Comparison of ENCODE assay signal across 8 mouse cellular contexts in the genomic region with DNA sequence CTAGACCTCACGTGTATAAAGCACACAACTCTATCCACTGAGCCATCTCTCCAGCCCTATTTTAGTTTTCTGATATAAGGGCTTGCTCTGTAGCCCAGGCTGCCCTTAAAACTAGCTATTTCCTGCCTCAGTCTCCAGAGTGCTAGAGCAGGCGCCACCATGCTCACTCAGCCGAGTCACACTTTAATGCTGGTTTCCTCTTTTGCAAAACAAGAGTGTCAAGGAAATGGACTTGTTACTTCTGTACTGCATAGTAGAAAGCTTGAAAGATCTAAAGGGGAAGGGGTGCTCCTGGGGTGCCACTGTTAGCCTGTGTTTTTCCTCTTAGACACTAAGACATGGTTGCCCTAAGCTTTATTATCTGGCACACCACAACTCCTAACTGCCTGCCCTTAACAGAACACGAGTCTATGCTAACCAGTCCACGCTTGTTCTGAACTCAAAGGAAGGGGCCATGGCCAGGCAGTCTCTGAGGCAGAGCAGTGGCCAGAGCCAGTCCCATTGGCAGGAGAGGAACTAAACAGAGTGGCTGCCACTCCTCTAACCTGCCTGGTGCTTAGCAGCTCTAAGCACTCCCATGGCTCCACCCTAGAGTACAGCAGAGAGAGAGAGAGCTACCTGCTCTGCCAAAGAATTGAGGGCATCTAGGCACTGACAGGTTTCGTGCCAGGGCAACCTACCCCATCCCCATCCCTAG. TPM values are rescaled to one million over a fixed set of nuclear protein-coding genes. Genes with fewer than 3 reads are reported as not detected.
DNase-seq lines count a peak whose midpoint lies in the region; ATAC-seq and TF ChIP-seq lines count a peak whose summit lies in the region.

No protein-coding gene starts in this region.

- no peak for ATAC-seq in kidney, embryonic 16.5 days (ENCODE audit: low FRiP score, low TSS enrichment)
- peak; percentile 18; the same call in 1 of the 2 replicates for ATAC-seq in liver, embryonic 12.5 days
- ATAC-seq in forebrain, embryonic 12.5 days (ENCODE audit: low FRiP score): no peak

- no peak overlapping the region; the same call in 1 of the 2 replicates for H3K9ac ChIP-seq in kidney, embryonic 16.5 days (replicated peaks; ENCODE audit: low read length)
- H3K9ac ChIP-seq in liver, embryonic 12.5 days: no peak overlapping the region
- H3K9ac ChIP-seq in forebrain, embryonic 12.5 days: no peak overlapping the region

- no peak for TF ChIP-seq CTCF in bone marrow, adult 2 months (IDR thresholded peaks at IDR 0.05; ENCODE audit: control insufficient read depth, insufficient read depth, low read length)

- no peaks in the 10 kb centered on the region for H3K9me3 ChIP-seq in kidney, embryonic 16.5 days (ENCODE audit: low read length)
- no peaks in the 10 kb centered on the region for H3K9me3 ChIP-seq in liver, embryonic 12.5 days (replicated peaks)
- H3K9me3 ChIP-seq in forebrain, embryonic 12.5 days: no peaks in the 10 kb centered on the region

- 75% methylated on average over 6 of the region's 6 CpGs for WGBS in kidney, embryonic 16.5 days
- 10% methylated on average over 6 of the region's 6 CpGs for WGBS in bone marrow, adult 2 months
- 44% methylated on average over 6 of the region's 6 CpGs for WGBS in liver, embryonic 12.5 days (ENCODE audit: insufficient replicate concordance)
- 90% methylated on average over 6 of the region's 6 CpGs for WGBS in forebrain, embryonic 12.5 days

- no peaks in the 10 kb centered on the region for H3K27me3 ChIP-seq in kidney, embryonic 16.5 days (ENCODE audit: insufficient read depth, low read length)
- H3K27me3 ChIP-seq in liver, embryonic 12.5 days (replicated peaks): no peaks in the 10 kb centered on the region
- H3K27me3 ChIP-seq in forebrain, embryonic 12.5 days: no peaks in the 10 kb centered on the region

- no peak overlapping the region for H3K4me2 ChIP-seq in kidney, embryonic 16.5 days (replicated peaks; ENCODE audit: low read depth, low read length)
- H3K4me2 ChIP-seq in liver, embryonic 12.5 days: peak overlapping the region; percentile 73
- no peak overlapping the region for H3K4me2 ChIP-seq in forebrain, embryonic 12.5 days

- H3K27ac ChIP-seq in kidney, embryonic 16.5 days (ENCODE audit: low read length): peak overlapping the region; percentile 67
- H3K27ac ChIP-seq in bone marrow, adult 2 months (ENCODE audit: control insufficient read depth, insufficient read depth, low read depth, low read length, poor library complexity): peak overlapping the region; percentile 87
- H3K27ac ChIP-seq in liver, embryonic 12.5 days: peak overlapping the region; percentile 71
- H3K27ac ChIP-seq in forebrain, embryonic 12.5 days: no peak overlapping the region

- 0 out of 2 replicates have a peak, but pooled peaks have one; percentile 31 for TF ChIP-seq POLR2A in bone marrow, adult 2 months (IDR thresholded peaks at IDR 0.05; ENCODE audit: borderline replicate concordance, control insufficient read depth, low read depth, low read length)

- H3K36me3 ChIP-seq in kidney, embryonic 16.5 days (ENCODE audit: insufficient read depth, low read length): no peaks in the 10 kb centered on the region
- peaks cover 43% of the 10 kb centered on the region for H3K36me3 ChIP-seq in liver, embryonic 12.5 days
- H3K36me3 ChIP-seq in forebrain, embryonic 12.5 days (replicated peaks): peaks cover 4% of the 10 kb centered on the region; the same call in 1 of the 2 replicates

- peaks cover 57% of the 10 kb centered on the region for H3K4me1 ChIP-seq in kidney, embryonic 16.5 days (ENCODE audit: insufficient read depth, low read length)
- peaks cover 31% of the 10 kb centered on the region for H3K4me1 ChIP-seq in bone marrow, adult 2 months (ENCODE audit: control insufficient read depth, insufficient read depth, low read length)
- peaks cover 98% of the 10 kb centered on the region for H3K4me1 ChIP-seq in liver, embryonic 12.5 days
- peaks cover 47% of the 10 kb centered on the region for H3K4me1 ChIP-seq in forebrain, embryonic 12.5 days

- H3K4me3 ChIP-seq in kidney, embryonic 16.5 days (ENCODE audit: low read length): no peak overlapping the region
- peak overlapping the region; percentile 16 for H3K4me3 ChIP-seq in bone marrow, adult 2 months (replicated peaks; ENCODE audit: control insufficient read depth, low read depth, low read length)
- H3K4me3 ChIP-seq in liver, embryonic 12.5 days: no peak overlapping the region
- H3K4me3 ChIP-seq in forebrain, embryonic 12.5 days (replicated peaks): no peak overlapping the region

- no peak for DNase-seq in kidney, postnatal 14 days
- DNase-seq in spleen, postnatal 4 days (ENCODE audit: low spot score in 2 of 2): peak; percentile 42 to 67
- DNase-seq in kidney, adult 18-20 months: no peak
- DNase-seq in MN1 (ENCODE audit: low spot score): no peak

RNA-seq across cellular contexts. Expression of a gene that starts 6.3 kb away (rescaled TPM):
- 15.9 and 20.0 TPM in 2 replicates for polyA plus RNA-seq in kidney, embryonic 16.5 days (2015; fragmentation: Nextera tagmentation; extraction: Ambion mirVana)
- 153 and 243 TPM in 2 replicates for polyA plus RNA-seq in bone marrow, adult 2 months (2011; ENCODE audit: insufficient read depth, insufficient read length, low replicate concordance, missing spikeins)
- 15.7 and 17.9 TPM in 2 replicates for polyA plus RNA-seq in liver, embryonic 12.5 days (2016; fragmentation: Nextera tagmentation; extraction: Ambion mirVana)
- polyA plus RNA-seq in forebrain, embryonic 12.5 days (2016; fragmentation: Nextera tagmentation; extraction: Ambion mirVana): 18.7 and 19.0 TPM in 2 replicates

RNA-seq across cellular contexts. Expression of a gene that starts 16.8 kb away (rescaled TPM):
- 7.4 and 9.0 TPM in 2 replicates for polyA plus RNA-seq in kidney, embryonic 16.5 days (2015; fragmentation: Nextera tagmentation; extraction: Ambion mirVana)
- polyA plus RNA-seq in bone marrow, adult 2 months (2011; ENCODE audit: insufficient read depth, insufficient read length, low replicate concordance, missing spikeins): 8.4 and 53.2 TPM in 2 replicates
- 0.99 and 1.4 TPM in 2 replicates for polyA plus RNA-seq in liver, embryonic 12.5 days (2016; fragmentation: Nextera tagmentation; extraction: Ambion mirVana)
- 12.6 and 14.2 TPM in 2 replicates for polyA plus RNA-seq in forebrain, embryonic 12.5 days (2016; fragmentation: Nextera tagmentation; extraction: Ambion mirVana)

RNA-seq across cellular contexts. Expression of a gene that starts 30.7 kb away (rescaled TPM):
- 22.9 and 24.3 TPM in 2 replicates for polyA plus RNA-seq in kidney, embryonic 16.5 days (2015; fragmentation: Nextera tagmentation; extraction: Ambion mirVana)
- 16.9 and 20.7 TPM in 2 replicates for polyA plus RNA-seq in bone marrow, adult 2 months (2011; ENCODE audit: insufficient read depth, insufficient read length, low replicate concordance, missing spikeins)
- polyA plus RNA-seq in liver, embryonic 12.5 days (2016; fragmentation: Nextera tagmentation; extraction: Ambion mirVana): 2.2 and 2.6 TPM in 2 replicates
- 5.6 and 6.1 TPM in 2 replicates for polyA plus RNA-seq in forebrain, embryonic 12.5 days (2016; fragmentation: Nextera tagmentation; extraction: Ambion mirVana)

Comparison
In these comparisons a context has a peak if more than half of its experiments do, and no peak if none do; other contexts are left out.
1. DNase-seq: peak in spleen, postnatal 4 days (2 of 2); none in kidney, postnatal 14 days (single experiment), kidney, adult 18-20 months (single experiment) and MN1 (single experiment).